Mouse (Mus musculus) T-cell, adult 2 months (primary cell): ENCODE measurements around the gene Ube2q2.
A peak's percentile ranks its signal among the peaks of the same experiment; 100 is the strongest.
"Not testable (repeated sequence)": the region's sequence is repeated elsewhere in the genome, so short reads cannot be mapped to it uniquely, and the experiment has no call there.

ENCODE experiments used
- DNase-seq: peaks from one replicate; pipeline ENCODE4 v3.0.0; 2022; ENCODE audit warnings: low spot score

Gene Ube2q2

GRCm38 (mm10) chr9:55241863-55242685, 93.4 kb downstream of the Ube2q2 start:
- peak; percentile 29 for DNase-seq

GRCm38 (mm10) chr9:55243280-55243679, 94.6 kb downstream of the Ube2q2 start:
- DNase-seq = no peak

- DNase-seq = no peak
Measured at GRCm38 (mm10) chr9:55244079-55244478, 95.4 kb downstream of the Ube2q2 start.

DNA sequence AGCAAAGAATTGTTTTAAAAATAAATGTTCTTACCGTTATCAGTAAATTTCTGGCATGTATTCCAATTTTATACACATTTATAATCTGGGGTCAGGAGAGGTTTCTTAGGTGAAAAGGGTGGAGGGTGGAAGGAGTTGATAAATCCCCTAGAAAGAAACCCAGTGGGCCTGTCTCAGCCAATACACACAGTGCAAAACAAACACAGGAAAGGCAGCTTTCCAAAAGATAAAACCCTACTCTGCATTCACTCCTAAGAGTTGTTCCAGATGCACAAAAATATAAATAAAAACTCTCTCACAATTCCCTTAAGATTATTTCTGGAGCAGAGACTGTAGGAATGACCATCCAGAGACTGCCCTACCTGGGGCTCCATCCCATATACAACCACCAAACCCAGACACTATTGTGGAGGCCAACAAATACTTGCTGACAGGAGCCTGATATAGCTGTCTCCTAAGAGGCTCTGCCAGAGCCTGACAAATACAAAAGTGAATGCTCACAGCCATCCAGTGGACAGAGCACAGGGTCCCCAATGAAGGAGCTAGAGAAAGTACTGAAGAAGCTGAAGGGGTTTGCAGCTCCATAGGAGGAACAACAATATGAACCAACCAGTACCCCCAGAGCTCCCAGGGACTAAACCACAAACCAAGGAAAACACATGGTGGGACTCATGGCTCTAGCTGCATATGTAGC, 96.5 kb downstream of the Ube2q2 start:
- DNase-seq = not testable (repeated sequence)

DNA sequence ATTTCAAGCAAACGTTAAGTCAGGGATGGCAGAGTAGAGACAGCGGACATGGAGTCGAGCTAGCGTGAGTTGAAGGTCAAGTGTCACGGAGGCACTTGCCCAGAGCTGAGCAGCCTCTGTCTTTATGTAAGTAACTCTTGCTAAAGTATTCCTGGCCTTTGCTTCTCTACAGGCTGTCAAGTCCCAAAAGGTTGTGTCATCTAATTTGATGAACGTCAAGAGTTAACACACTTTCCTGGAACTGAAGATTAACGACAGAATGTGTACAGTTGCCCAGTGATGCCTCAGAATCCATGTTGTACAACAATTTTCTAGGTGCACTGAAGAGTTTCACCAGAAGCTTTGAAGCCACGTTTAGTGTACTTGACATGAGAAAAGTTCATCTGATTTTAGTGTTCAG, 97.8 kb downstream of the Ube2q2 start:
- DNase-seq = no peak

GRCm38 (mm10) chr9:55246918-55247317, 98.3 kb downstream of the Ube2q2 start:
- no peak for DNase-seq

DNA sequence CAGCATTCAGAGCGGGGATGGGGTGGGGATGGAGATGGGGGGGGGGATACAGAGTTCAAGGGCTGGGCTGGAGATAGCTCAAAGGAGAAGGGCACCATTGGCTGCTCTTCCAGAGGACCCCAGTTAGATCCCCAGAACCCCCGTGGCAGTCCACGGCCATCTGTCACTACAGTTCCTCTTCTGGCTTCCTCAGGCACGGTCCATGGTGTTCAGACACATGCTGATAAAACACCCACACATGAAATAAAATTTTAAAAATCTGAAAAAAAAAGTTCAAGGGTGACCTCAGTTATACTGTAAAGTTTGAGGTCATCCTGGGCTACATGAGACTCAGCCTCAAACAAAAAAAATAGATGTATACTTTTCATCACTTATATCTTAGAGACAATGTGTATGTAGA, 99.8 kb downstream of the Ube2q2 start:
- no peak for DNase-seq

GRCm38 (mm10) chr9:55250595-55251247, 102.1 kb downstream of the Ube2q2 start:
- DNase-seq = no peak

DNA sequence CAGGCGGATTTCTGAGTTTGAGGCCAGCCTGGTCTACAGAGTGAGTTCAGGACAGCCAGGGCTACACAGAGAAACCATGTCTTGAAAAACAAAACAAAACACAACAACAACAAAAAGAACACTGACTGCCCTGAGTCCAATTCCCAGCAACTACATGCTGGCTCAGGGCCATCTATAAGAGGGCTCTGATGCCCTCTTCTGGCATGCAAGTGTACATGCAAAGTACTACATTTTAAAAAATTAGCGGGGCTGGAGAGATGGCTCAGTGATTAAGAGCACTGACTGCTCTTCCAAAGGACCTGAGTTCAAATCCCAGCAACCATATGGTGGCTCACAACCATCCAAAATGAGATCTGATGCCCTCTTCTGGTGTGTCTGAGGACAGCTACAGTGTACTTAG, 103.4 kb downstream of the Ube2q2 start:
- not testable (repeated sequence) for DNase-seq

- DNase-seq = no peak
Measured at GRCm38 (mm10) chr9:55253849-55254248, 105.2 kb downstream of the Ube2q2 start.

DNA sequence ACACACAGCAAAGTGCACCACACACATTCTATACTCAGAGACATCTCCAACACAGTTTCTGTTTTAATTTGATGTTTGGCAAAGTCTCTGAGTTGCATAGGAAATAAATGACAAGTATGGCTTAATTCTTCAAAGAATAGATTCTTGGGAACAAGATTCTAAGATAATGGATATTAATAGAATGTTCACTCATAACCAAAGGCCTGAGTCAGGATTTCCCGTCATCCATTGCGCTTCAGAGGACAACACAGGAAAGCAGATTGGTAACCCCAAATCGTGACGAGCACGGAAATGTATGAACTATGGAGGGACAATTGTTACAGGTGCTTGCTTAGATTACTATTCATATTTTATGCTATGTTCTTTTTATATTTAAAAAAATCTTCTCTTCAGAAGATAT, 106.4 kb downstream of the Ube2q2 start:
- DNase-seq = no peak

GRCm38 (mm10) chr9:55255604-55256003, 107.0 kb downstream of the Ube2q2 start:
- DNase-seq = no peak

- no peak for DNase-seq
Measured at GRCm38 (mm10) chr9:55257105-55257504, 108.5 kb downstream of the Ube2q2 start.
